Mouse (Mus musculus) frontal cortex, postnatal 10 days (tissue): ENCODE results near the gene Cdc42.

Experiments
- DNase-seq, 2 experiments: peaks; one replicate each; pipeline ENCODE4 v3.0.0; 2022; ENCODE audit warnings: low spot score in 2 of 2, mixed read lengths in 1 of 2

Gene Cdc42

DNA sequence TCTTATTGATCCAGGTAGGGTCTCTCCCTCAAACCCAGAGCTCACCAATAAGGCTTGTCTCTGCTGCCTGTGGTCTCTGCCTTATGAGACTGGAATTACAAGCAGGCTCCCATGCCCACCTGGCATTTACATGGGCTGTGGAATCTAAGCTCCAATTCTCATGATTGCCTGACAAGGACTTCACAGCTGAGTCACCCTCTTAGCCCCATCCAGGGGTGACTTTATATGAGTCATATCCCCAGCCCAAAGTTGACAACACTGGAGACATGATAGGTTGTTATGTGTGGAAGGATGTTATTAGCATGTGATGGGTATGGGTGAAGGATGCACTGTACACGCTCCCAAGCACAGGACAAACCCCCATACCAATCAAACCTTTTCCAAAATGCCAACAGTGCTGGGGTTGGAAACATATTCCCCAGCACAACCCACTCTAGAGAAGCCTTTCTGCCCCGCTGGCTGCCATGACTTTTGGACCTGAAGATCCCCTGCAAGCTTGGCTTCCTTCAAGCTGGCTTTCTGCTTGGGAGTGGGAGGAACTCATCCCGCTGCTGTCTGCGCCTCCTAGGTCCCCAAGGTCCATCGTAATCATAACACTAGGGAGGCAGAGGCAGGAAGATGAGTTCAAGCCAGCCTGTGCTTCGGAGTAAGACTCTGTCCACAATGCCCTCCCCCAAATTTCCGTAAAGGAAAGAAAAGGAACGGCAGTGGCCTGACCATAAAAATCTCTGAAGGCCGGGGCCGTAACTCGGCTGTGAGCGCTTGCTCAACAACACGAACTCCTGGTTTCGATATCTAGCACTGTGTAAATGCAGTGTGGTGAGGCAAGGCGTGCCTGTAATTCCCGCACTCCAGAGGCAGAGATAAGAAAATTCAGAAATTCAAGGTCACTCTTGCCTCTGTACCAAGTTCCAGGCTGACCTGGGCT is 14.3 kb upstream of the Cdc42 start:
- no peak for DNase-seq

GRCm38 (mm10) chr4:137369954-137370750 is 12.6 kb upstream of the Cdc42 start:
- DNase-seq, result no peak

GRCm38 (mm10) chr4:137368198-137368597 is 10.7 kb upstream of the Cdc42 start:
- DNase-seq, result no peak

DNA sequence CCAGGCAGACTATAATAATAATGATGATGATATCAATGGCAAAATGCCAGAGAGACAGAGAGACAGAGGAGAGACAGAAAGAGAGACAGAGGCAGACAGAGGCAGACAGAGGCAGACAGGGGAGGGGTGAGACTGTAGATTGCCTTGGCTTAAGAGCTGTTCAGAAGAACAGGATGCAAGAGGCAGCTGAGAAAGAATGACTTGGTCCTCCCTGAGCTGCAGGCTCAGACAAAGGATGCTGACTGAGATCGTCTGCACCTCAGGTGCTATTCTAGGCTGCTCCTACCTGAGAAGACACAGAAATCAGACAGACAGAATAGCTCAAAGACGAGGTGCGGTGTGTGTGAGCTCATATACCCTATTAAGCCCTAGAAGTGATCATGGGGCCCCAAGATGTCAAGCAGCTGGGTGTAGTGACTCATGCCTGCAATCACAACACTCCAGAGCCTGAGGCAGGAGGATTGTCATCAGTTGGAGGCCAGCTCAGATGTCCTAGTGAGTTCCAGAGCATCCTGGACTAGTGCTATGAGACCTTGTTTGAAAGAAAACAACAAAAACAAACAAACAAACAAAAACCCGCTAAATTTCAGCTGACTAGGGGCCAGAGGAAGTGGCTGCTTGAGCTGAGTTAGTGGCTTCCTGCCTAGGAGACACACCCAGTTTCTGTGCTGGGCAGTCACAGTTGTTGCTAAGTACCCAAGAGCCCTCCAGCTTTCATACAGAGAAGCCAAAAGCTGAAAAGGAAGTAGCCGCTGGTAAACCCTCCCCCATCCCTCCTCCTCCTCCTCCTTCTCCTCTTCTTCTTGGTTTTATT is 10.0 kb upstream of the Cdc42 start:
- DNase-seq, result no peak

DNA sequence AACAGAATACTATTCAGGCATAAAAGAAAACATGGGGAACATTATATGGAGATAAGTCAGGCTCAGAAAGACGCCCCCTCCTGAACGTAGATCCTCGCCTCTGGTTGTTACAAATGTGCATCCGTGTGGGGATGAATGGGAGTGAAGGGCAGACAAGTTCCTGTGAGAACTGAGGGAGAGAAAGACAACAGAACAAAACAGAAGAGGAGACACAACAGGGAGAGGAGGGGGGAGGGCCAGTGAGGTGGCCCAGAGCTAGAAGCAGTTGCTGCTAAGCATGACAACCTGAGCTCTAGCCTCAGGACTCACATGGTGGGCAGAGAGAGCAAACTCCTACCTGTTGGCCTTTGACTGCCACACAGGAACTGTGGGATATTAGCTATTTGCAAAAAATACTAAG is 8.6 kb upstream of the Cdc42 start:
- DNase-seq, result no peak

DNA sequence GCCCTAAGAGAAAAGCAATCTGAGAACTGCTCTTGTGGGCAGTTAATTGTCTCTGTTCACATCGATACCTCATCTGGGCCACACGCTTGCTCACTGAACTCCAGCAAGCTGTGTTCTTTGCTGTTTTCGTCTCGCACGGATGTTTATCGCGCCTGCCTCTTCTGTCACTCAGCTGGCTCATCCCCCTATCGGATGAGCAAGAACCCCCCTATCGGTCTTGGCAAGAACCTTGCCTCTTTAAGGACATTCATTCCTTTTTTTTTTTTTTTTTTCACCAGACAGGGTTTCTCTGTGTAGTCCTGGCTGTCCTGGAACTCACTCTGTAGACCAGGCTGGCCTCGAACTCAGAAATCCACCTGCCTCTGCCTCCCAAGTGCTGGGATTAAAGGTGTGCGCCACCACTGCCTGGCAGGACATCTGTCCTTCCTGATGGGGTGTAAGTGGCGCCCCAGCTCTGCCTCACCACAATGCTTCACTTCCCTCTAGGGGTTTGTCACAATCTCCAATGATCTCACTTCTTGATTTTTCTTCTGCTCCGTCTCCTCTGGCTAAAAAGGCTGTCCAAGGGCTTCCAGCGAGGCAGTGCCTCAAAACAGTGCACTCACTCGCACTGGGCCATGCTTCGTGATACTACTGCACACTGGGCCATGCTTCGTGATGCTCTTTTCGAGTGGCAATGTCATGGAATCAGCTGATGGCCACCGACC is 8.0 kb upstream of the Cdc42 start:
- DNase-seq, result no peak

- DNase-seq, result no peak
Measured at GRCm38 (mm10) chr4:137364826-137365225, 7.3 kb upstream of the Cdc42 start.

GRCm38 (mm10) chr4:137360996-137361395 is 3.5 kb upstream of the Cdc42 start:
- DNase-seq, result no peak

- DNase-seq, result no peak
Measured at GRCm38 (mm10) chr4:137358291-137359002, 927 bp upstream of the Cdc42 start.

- DNase-seq, result peak; percentile 46 to 57
Measured at GRCm38 (mm10) chr4:137356674-137357510, 628 bp downstream of the Cdc42 start.

- DNase-seq, result no peak
Measured at GRCm38 (mm10) chr4:137350627-137351026, 6.9 kb downstream of the Cdc42 start.

- no peak for DNase-seq
Measured at GRCm38 (mm10) chr4:137345790-137346189, 11.7 kb downstream of the Cdc42 start.

DNA sequence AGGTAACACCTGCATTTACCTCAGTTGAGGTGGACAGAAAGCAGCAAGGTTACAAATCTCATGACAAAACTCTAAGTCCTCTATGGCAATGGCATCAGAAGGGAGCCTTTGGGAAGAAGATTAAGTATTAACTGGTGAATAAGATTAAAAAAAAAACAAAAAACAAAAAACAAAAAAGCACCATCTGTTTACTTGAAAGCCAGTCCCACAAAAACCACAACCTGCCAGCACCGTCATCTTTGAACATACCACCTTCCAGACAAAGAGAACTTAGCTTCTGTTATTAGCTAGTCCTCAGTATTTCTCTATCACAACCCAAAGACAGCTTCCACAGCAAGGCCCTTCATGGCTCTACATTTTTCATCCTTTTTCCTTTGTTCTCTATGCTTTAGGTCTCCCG is 12.4 kb downstream of the Cdc42 start:
- DNase-seq, result no peak

- DNase-seq, result no peak
Measured at GRCm38 (mm10) chr4:137342816-137343215, 14.7 kb downstream of the Cdc42 start.

DNA sequence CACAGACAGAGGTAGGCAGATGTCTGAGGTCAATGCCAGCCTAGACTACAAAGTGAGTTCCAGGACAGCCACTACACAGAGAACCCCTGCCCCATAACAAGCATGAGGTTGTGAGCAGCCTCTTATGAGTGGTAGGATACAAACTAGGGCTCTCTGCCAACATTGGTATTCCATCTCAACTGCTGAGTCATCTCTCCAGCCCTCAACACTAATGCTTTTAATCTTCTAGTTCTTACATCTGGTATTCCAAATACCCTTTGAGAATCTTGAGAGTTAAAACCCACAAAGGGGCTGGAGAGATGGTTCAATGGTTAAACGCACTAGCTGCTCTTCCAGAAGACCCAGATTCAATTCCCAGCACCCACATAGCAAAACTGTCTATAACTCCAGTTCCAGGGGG is 18.1 kb downstream of the Cdc42 start:
- no peak for DNase-seq

DNA sequence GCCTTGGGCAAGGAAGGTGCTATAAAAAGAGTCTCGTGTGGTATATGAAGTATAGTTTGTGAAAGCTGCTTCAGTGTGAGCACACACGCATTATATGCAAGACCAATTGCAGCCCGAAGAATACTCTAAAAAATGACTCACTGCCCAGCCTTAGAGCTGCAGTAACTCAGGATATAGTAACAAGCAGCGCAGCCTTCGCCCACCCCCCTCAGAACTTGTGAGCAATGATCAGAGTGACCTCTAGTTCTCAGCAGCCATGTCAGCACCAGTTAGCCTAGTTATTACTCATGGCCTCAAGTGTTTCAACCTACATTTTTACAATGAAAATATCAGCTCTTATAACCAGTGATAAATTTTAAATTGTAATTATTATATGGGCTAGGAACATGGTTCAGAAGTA is 21.1 kb downstream of the Cdc42 start:
- DNase-seq, result no peak

GRCm38 (mm10) chr4:137332051-137332450 is 25.5 kb downstream of the Cdc42 start:
- no peak for DNase-seq

DNA sequence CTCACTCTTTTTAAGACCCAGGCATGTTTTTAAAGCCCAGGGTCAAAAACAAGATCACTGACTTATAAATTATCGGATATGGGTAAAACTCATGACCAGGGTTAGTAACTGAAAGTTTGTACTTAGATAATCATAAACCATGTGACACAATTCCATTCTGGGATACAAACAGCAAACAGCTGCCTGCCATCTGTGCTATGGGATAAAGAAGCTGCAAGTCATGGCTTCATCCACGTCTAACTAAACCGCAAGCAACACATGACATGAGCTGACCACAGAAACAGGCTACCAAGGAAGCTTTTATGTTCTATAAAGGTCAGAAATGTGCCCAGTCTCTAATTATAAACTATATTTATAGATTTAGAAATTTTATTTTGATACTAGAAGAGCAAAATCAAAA is 31.0 kb downstream of the Cdc42 start:
- no peak for DNase-seq

- no peak for DNase-seq
Measured at GRCm38 (mm10) chr4:137324926-137325325, 32.6 kb downstream of the Cdc42 start.
